Mouse (Mus musculus): ENCODE results near the gene Fn3krp. TPM values are rescaled to one million over a fixed set of nuclear protein-coding genes. Genes with fewer than 3 reads are reported as not detected.

Gene Fn3krp
- polyA plus RNA-seq, 1 experiment: 3.5 TPM

DNA sequence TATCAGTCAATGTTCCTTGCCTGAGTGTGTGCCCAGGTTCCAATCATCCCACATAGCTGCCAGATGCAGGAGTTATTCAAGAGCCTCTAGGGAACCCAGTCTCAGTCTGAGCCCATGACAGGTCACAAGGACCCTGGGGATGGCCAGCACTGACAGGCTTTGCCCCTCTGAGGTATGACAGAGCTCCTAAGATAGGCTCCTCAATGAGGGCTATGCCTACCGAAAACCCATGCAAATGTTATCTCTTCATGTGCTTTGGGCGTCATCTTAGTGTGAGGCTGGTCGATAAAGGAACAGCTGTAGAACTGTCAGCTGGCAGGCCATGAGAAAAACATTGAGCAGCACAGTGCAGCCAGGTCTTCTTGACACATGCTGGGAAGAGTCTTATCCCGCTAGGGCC lies 12.2 kb downstream of the Fn3krp start:
- TF ChIP-seq GATA1 (IDR thresholded peaks at IDR 0.05; ENCODE audit: low read length): no peak

DNA sequence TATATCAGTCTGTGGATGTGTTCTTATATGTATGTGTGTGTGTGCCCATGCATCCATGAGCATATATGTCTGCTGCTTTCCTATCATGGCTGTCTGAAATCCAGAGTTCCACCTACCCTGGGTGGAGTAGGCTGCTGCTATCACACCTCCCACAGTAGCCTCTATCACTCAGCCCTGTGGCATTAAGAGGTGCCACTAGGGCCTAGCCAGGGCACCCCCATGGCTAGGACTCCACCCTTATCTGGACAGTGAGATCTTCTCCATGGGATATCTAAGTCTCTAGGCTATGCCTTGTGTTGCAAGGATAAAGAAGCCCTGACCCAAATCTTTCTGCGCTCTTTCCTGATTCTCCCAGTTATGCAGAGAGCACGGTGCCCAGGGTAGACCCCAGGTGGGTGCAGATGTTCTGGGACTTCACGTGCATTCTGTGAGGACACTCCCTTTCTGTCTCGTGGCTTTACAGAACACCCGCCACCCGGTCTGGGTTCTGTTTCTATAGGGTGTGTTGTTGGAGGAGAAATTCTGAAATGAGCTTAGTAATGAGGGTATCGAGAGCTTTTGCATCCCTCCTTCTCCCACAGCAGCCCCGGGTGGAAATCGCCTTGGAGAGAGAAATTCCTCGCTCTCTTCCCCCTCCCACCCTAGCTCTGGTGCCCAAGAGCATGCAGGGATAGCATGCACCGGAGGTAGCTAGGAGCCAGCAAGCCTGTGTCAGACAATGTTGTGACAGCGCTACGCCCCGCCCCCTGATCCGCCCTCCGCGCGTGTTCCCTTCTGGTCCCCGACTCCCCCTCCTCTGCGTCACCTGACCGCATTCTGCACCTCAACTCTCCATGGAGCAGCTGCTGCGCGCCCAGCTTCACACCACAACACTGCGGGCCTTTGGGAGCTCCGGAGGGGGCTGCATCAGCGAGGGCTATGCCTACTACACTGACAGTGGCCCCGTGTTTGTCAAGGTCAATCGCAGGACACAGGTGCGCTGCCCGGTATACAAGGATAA lies 13.3 kb downstream of the Fn3krp start, which contains the start of gene Fn3k:
TSS of gene Fn3k (plus strand) at position 758 of the 1,000 bp plus-strand sequence.
- TF ChIP-seq GATA1 (IDR thresholded peaks at IDR 0.05; ENCODE audit: low read length): no peak

DNA sequence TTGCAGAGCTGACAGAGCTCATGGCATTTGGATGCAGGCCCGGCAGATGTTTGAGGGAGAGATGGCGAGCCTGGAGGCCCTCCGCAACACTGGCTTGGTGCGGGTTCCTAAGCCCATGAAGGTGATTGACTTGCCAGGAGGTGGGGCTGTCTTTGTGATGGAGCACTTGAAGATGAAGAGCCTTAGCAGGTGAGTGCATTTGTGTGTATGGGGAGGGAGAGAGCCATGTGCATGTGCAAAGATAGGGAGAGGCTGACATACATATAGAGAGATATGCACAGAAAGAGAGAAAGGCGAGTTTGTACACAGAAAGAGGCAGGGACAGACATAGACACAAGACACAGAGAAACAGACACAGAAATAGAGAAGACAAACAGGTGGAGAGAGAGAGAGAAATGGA lies 16.0 kb downstream of the Fn3krp start:
- no peak for TF ChIP-seq GATA1 (IDR thresholded peaks at IDR 0.05; ENCODE audit: low read length)

DNA sequence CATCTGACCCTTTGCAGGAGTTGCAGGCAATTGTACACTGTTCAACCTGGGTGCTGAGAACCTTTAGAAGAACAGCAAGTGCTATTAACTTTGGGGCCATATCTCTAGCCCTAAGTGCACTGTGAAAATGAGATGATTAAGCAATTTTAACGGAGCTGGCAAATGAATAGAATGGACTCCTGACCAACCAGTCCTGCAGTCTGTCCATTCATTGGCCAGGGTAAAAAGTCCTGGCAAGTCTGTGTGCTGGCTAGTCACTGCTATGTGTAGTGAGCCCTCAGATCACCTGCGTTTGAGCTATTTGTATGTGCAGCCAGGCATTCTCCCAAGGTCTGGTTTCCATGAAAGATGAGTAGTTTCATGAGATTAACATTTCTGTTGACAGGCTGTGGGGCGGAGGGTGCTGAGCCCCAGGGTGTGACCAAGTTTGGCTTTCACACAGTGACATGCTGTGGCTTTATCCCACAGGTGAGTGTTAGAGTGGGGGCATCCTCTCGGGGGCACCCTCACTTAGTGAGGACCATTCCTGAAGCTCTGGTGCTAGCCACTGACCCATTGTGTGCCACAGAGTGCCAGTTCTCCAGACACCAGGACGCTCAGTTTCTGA lies 18.6 kb downstream of the Fn3krp start:
- no peak for TF ChIP-seq GATA1 (IDR thresholded peaks at IDR 0.05; ENCODE audit: low read length)

DNA sequence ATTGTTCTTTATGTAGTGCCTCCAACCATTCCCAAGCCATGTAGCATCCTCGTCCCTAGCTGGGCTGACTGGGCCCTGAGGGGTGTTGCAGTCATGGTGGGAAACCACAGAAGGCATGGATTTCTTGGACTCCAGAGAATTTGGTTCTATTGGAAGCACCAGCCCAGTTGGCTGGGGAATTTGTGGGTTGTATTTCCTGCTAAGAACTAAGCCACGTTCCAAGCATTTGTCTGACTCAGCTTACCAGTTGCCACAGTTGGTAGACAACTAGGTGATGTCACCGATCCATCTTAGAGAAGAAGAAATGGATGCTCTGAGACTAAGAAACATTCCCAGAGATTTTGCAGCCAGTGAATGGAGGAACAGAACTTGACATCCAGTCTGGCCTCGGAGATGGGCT lies 20.5 kb downstream of the Fn3krp start:
- no peak for TF ChIP-seq GATA1 (IDR thresholded peaks at IDR 0.05; ENCODE audit: low read length)

DNA sequence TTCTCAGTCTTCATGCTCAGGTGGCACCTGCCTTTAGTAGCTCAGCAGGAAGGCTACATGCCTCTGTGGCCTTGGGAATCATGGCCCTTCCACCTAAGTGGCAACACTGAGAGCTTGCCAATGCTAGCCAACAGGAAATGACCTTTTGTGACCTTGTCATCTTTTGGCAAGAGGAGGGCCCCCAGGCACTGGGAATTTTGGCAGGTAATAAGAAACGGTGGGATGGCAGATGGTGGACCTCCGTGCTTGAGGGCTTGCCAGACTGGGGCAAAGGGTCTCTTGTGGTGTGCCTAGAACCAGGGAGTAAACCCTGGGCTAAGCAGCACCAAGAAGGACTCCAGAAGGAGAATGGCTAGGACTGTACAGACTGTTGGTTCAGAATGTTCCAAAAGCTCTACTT lies 20.9 kb downstream of the Fn3krp start:
- no peak for TF ChIP-seq GATA1 (IDR thresholded peaks at IDR 0.05; ENCODE audit: low read length)

DNA sequence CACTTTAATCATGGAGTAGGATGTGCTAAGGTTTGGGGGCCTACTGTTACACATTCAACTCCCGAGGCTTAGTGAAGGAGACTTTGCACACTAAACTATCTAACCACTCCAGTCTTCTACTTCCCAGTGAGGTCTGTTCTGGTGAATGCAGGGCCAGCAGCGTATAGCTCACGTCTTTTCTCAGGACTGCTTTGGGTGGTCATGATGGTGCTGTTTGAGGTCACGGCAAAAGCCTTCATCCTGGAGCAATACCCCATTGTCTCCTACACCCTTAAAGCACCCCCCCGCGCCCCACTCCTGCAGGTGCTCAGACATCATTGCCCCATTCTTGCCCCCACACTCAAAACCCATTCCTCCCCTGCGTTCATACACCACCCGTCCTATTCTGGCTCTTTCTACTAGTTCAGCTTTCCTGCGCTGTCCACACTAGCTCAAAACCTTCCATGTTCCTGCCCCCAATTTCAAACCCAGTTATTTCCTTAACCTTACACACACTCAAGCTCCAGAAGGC lies 30.1 kb downstream of the Fn3krp start:
- no peak for TF ChIP-seq GATA1 (IDR thresholded peaks at IDR 0.05; ENCODE audit: low read length)

DNA sequence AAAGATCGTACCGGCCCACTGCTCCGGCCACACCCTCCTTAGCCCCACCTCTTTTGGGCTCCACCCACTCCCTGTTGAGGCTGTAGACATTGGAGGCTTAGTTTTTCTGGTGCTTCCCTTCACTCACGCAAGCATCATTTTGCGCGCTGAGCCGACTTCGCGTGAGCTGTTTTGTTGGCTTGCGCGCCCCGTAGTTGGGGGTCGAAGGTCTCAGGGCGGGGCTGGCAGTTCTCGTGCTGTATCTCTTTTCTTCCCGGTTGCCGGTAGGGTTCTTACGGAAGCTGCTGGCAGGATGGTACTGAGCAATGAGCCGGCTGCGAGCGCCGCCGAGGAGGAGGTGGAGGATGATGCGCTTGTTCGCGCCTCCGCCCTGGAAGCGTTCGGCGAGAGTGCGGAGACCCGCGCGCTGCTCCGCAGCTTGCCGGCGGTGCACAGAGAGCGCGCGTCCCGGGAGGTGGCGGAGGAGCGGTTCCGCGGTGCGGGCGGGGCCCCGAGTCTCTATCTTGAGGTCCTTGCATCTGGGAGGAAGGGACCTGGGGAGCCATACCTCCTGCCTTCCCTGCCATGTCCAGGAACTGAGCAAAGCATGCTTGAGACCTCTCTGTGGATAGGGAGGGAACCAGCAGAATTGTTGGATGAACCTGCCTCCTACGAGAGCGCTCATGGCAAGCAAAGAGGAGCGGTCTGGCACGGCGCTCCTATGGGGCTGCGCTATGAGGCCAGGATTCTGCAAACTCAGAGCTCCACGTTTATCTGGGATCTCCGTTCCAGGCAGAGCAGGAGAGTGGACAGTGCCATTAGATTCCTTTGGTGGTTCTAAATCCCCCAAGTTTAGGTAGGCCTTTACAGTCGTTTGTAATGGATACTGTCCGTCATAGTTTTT lies 30.8 kb downstream of the Fn3krp start, which contains the start of gene Tbcd:
TSS of gene Tbcd (plus strand) at position 197 of the 883 bp plus-strand sequence.
- TF ChIP-seq GATA1 (IDR thresholded peaks at IDR 0.05; ENCODE audit: low read length): no peak

DNA sequence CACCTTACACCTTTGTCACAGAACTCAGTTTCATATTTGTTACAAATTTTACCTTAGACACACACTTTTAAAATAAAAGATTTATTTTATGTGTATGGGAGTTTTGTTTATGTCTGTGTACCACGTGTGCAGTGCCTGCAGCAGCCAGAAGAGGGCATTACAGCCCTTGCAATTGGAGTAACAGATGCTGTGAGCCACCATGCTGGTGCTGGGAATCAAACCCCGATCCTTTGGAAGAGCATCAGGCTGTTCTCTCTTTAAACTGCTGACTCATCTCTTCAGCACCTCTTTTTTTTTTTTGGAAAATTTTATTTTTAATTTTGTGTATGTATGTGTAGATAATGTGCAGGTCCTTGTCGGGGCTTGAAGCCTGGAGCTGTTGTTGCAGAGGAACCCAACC lies 36.7 kb downstream of the Fn3krp start:
- TF ChIP-seq GATA1 (IDR thresholded peaks at IDR 0.05; ENCODE audit: low read length): no peak

DNA sequence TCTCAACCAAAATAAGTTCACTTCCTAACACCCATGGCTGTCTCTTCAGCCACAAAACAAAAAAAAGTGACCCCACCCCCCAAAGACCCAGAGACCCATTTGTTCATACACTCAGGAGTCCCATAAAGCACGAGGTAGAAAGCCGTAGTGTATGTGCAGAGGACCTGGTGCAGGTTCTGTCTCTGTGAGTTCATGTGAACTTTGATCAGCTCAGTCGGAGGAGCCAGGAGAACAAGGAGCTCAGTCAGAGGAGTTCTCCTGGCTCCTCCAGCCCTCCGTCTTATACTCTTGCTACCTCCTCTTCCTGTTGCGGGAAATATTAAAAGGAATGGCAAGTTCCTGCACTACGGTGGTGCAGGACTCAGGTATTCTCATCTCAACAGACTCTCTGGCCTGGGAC lies 46.2 kb downstream of the Fn3krp start:
- TF ChIP-seq GATA1 (IDR thresholded peaks at IDR 0.05; ENCODE audit: low read length): no peak

DNA sequence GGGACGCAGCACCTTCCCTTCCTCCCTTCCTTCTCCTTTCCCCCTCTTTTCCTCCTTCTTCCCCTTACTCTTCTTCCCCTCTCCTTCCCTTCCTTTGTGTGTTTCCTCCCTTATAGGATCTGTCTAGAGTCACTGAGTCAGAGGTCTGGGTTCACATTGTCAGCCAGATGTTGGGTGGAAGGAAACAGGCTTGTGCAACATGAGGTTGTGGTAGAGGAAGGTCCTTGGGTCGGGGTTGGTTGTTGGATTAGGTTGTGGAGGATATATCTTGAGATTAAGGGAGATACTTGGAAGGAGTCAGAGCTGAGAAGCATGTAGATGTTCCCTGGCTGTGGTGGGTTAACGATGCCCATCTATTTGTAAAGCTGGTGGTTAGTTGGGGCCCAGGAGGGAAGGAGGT lies 53.6 kb downstream of the Fn3krp start:
- no peak for TF ChIP-seq GATA1 (IDR thresholded peaks at IDR 0.05; ENCODE audit: low read length)

DNA sequence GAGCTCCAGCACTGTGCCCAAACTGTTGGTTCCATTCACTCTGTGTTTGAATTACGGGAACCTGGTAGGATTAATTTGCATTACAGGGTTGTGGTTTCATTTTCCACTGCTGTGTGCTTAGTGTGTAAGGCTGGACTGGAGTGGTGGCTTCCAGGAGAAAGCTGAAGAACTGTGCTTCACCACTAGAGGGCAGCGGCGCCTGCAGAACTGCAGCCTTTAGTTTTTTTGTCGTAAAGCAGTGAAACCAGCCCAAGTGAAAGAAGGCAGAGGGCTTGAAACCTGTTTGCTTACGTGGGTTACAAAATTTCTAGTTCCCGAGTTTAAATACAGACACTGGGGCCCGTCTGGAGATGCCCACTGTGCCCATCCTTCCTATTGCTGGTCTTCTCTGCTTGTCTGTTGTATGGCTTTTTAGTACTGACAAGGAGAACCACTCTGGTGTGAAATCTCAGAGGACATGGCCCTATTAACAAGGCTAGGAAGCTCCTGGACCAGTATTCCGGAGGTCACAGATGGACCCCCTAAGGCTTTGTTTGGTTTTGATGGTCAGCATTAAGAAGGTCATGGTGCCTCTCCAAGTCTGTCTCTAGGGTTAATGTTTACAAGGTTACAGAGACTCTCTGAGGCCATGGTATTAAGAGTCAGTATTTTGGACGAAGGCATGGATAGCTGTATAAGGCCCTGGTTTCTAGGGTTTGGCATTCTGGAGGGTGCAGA lies 54.7 kb downstream of the Fn3krp start:
- TF ChIP-seq GATA1 (IDR thresholded peaks at IDR 0.05; ENCODE audit: low read length): no peak

DNA sequence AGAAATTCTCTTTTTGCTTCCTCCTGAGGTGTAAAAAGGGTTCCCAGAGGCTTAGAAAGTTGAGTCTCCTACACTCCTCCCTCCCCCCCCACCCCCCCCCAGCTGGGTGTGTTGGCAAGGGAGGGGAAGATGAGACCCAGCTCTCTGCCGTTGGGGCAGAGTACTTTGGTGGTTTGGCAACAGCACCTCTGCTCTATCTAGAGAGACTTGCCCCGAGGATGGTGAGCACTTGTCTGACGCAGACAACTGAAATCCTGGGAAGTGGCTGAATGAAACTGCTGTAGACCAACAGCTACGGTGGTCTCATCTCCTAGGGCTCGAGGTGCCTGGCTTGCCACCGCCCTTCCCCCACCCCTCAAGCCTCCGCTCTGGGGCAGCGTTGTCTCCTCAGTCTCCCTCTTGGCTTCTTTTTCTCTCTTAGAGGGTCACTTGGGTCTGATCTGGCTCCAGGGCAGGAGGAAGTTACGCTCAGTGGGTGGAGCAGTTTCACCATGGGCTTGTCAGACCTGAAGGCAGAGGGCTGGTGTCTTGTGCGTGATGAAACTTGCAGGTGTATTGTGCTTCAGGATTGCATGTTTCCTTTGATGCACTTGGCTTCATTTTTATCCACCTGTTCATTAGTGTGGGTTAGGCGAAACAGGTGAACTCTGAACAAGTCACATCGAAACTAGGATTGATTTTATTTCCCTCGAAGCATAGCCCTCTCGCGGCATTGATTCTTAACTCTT lies 58.4 kb downstream of the Fn3krp start:
- no peak for TF ChIP-seq GATA1 (IDR thresholded peaks at IDR 0.05; ENCODE audit: low read length)

Other genes with a start within 250 kb of the Fn3krp start
- gene Hexdc, start 217.0 kb upstream of the Fn3krp start, polyA plus RNA-seq (2012): 2.9 and 3.4 TPM in 2 replicates
- 5.2 and 6.2 TPM in 2 replicates for gene Ogfod3, start 216.7 kb upstream of the Fn3krp start, polyA plus RNA-seq (2012)
- gene Cybc1, start 192.1 kb upstream of the Fn3krp start, polyA plus RNA-seq (2012): 6.8 and 9.7 TPM in 2 replicates
- 5.0 and 11.1 TPM in 2 replicates for gene Narf, start 184.1 kb upstream of the Fn3krp start, polyA plus RNA-seq (2012)
- gene Foxk2, start 161.4 kb upstream of the Fn3krp start, polyA plus RNA-seq (2012): 37.0 and 41.6 TPM in 2 replicates
- gene Wdr45b, start 67.0 kb upstream of the Fn3krp start, polyA plus RNA-seq (2012): 15.8 and 24.0 TPM in 2 replicates
- not detected in 2 replicates for gene Rab40b, start 33.1 kb upstream of the Fn3krp start, polyA plus RNA-seq (2012)
- 0.03 and 0.06 TPM in 2 replicates for gene Fn3k, start 13.5 kb downstream of the Fn3krp start, polyA plus RNA-seq (2012)
- gene Tbcd, start 30.5 kb downstream of the Fn3krp start, polyA plus RNA-seq (2012): 6.6 and 7.5 TPM in 2 replicates
- gene Zfp750, start 97.9 kb downstream of the Fn3krp start, polyA plus RNA-seq (2012): 0.02 and 0.04 TPM in 2 replicates

Data from G1E-ER4 (cell line).